Mouse (Mus musculus) right cerebral cortex, postnatal 4 days (tissue): ENCODE data around the gene Crocc.

Experiments
- DNase-seq: peaks from one replicate; pipeline ENCODE4 v3.0.0-alpha.2; 2022

Gene Crocc

DNA sequence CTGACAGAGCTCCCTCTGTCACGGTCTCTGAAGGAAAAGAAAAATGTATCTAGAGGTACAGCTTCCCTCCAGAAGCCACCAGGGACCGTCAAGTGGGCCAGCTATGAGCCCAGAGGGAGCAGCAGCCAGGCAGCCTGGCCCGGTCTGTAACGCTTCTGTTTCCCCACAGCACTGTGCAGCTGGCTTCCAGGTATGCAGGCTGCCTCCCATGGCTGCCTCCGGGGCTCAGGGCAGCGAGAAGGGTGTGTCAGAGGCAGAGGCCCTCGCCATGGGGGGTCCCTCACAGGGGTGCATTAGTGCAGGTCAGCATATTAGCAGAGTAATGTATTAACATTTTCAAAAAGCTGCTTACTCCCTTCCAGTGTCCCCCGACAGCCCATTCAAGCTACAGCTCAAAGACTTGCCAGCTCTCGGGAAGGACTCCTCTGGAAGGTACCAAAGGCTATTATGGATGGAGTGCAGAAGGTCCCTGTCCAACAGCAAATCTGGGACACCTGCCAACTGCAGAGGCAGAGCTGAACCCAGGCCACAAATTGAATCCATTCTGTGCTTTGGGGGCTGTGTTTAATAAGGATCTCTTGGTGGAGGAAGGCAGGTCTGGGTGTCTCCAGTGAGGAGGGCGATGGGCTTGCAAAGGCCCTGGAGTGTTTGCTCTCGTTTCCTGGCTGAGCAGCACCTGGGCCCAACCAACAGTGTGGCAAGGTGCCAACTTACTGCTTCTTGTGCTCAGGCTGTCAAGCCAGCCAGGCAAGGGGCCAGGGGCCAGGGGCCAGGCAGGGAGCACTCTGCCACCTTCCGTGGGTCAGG, 6.6 kb upstream of the Crocc start:
- no peak for DNase-seq

DNA sequence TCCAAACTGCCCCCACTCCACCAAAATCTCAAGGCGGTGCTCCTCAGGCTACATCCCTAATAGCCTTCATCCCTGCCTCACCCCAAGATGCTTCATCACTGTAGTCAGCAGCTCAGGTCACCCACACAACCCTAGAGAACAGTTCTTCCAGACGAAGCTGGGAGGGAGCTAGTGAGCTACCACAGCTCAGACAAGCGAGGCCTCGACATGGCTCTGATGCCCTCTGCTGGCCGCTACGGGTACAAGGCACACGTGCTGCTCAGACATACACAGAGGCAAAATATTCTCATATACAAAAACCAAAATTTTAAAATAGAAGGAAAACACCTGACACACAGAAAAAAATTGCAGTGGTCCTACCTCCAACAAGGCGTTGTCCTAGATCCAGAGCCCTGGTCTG, 4.8 kb upstream of the Crocc start:
- DNase-seq, result peak; percentile 82

DNA sequence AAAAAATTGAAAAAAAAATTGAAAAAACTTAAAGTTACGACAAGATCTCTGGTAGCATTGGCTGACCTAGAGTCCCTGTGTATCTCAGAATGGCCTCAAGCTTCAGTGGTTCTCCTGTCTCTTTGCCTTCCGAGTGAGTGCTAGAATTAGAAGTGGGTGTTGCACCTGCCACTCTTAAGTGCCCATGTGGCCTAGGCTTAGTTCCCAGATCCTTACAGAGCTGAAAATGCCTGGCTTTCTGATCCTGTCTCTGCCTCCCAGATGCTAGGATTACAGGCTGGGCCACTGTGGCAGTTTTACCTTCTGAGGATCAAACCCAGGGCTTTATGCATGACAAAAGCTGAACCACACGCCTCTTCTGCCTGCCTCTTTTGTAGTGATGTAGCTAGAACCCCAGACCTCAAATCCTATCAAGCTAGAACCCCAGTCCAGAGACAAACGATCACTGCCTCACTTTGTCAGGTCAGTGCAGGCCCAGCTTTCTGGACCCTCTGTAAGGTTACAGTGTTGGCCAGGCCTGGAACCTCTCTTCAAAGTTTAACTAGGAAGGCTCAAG, 3.8 kb upstream of the Crocc start:
- no peak for DNase-seq

DNA sequence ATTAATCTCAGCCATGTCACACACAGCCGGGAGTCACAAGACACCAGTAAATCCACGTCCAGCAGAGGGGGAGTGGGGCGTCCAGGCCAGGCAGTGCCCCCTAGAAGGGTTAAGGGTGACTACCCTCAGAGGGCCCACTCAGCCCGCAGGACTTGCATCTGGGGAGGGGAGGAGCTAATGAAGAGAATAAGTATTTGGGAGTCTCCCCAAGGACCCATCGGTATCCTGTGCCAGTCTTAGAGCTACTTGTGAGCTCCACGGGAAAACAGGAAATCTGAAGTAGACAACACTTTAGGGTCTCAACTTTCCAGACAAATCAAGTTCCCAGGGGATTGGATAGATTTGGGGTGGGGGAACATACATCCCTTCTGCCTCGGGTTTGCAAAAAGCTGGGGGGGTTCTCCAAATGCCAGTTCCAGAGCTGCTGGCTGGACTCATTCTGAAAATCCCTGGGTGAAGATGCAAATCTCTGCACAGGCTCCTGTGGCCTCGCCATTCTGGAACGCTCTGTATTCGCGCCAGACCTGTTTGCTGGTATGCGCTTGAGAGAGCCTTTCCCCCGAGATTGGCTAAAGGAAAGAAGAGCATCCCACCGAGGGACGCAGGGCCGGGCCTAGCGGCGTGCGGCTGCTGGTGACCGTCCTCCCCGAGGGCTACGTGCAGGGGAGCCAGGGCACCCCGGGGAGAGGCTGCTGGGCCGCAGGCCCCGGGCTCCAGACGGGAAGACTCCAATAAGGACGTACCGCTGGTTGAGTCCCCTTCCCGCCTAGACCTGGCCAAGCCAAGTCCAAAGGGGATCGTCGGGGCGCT, 529 bp downstream of the Crocc start:
- DNase-seq, result no peak

DNA sequence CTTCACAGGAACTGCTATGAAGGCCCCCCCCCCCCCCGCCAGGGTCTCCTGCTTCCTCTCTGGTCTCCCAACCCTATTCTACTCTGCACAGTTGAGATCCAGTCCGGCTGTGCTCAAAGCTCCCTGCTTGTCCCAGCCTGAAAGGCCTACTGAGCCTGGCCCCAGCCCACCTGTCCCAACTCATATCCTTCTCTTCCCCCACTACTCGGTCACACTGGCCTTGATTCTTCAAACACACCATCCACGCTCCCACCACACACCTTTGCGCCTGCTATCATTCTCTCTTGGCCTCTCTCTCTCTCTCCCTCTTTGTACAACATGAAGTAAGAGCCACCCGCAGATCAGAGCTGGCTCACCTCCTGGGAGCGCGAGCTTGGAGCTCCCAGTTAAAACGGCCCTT, 1.5 kb downstream of the Crocc start:
- no peak for DNase-seq

DNA sequence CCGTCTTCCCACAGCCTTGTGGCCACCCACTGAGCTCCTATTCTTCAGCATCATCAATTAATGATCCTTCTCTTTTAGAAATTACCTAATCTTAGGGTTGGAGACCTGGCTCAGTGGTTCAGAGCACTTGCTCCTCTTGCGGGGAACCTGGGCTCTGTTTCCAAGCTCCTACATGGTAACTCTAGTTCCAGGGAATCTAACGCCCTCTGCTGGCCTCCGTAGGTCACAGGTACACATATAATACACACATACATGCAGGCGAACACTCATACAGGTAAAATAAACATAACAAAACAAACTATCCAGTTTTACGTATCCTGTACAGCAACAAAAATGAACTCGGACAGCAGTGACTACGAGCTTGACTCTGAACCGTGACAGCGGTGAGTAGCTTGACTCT, 3.4 kb downstream of the Crocc start:
- no peak for DNase-seq

DNA sequence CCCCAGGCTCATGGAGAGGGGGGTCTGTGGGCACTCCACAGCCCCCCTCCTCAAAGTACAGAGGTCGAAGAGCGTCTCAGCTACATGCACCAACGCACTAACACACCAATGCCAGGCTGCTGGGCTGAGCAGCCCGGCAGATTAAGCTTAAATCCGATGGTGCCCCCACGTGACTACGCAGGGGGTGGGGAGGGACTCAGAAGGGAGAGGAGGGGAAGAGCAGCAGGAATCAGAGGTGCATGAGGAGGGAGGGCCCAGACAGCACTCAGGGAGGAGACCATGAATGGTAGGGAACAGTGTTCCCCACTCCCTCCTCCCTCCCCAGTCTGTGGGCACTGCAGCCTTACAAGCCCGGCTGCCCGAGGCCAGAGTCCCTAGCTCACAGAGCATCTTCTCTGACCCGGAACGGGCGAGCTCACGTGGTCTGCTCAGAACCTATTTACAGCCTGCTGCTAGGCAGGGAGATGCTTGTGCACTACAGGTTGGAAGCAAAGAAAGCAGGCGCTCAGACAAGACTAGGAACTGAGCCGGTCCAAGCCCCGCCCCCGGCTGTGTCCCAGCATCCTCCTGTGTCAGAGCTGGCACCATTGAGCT, 6.7 kb downstream of the Crocc start:
- peak; percentile 58 for DNase-seq

DNA sequence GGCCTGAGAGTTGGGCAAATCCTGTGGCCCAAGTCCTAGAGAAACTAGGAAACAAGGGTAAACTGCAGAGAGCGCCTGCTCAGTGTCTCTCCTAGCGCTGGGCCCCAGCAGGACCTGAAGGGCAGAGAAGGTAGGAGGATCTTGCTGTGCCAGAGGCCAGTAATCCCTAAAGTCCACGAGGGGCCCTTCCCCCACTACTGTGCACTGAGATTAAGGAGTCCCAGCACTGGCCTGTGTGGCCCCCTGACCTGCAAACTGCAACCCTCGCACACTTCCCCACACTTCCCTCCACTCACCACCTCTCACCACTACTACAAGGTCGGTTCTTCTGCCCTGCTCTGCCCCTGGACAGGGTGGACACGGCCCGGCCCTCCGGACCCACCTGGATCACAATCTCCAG, 7.2 kb downstream of the Crocc start:
- DNase-seq, result no peak

DNA sequence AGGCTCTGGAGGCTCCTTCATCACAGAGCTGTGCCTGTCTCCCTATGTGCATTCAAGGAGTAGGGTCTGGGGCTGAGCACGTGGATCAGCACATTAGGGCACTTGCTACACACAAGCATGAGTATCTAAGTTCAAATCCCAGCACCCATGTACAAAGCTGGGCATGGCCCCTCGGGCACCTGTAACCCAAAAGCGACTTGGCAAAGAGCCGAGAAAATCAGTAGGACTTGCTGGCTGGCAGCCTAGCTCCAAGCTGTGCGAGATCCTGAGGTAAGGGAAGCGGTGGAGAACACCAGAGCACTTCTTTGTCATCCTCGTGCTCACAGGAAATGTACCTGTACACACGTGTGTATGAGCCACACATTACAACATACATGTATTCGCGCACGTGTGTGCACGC, 7.9 kb downstream of the Crocc start:
- no peak for DNase-seq

DNA sequence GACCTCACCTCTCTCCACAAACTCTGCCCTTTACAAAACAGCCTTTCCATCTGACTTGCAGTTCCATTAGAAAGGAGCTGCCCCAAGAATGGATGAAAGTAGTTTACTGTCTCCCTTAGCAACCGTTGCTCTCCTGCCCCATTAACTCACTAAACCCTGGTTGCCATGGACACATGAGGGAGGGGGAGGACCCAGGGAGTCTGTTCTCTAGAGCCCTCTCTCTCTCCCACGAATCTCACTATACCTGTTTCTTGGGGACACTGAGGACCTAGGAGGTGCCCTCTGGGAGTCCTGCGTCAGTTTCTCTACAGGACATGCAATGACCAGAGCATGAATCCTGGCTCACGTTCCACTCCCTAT, 10.9 kb downstream of the Crocc start:
- peak; percentile 59 for DNase-seq

DNA sequence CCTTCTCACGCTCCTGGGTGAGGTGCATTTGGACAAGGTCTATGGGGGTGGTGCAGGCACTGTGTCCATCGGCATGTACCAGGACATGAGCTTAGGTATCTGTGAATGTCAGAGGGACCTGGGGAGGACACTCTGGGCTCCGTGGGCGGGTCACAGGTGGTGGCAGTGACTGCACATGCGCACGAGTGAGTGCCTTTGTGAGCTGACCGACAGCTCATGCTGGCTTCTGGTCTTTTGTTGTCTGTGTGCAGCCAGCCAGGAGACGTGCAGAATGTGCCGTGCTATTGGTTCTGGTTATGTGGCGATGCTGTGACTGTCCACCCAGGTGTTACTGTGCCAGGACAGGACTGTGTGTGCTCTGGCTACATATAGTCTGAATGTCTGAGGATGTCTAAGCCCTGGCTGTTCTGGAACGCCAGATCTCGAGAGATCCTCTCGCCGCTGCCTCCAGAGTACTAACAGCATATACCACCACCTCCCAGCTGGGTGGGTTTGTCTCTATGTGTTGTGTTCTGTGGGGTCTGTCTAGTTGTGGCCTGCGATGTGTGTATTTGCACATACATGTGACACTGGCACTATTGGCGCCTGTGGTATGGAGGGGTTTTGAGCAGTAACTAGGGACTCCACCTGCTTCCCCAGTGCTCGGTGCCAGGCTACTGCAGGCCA, 11.4 kb downstream of the Crocc start:
- DNase-seq, result no peak

DNA sequence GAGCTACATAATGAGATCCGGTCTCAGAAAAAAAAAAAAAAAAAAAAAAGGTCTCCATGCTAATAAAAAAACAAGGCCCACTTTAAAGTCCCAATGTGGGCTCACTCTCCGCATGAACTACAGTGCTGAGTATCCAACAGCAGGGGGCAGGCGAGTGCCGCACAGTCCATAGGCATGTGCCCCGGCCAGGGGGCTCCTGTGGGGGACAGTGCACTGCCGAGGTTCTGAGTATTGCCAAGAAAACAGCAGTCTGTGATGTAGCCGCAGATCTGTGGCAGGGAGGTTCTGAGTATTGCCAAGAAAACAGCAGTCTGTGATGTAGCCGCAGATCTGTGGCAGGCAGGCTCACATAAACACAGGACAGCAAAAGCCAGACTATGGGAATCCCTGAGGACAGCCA, 15.5 kb downstream of the Crocc start:
- DNase-seq, result peak; percentile 79

DNA sequence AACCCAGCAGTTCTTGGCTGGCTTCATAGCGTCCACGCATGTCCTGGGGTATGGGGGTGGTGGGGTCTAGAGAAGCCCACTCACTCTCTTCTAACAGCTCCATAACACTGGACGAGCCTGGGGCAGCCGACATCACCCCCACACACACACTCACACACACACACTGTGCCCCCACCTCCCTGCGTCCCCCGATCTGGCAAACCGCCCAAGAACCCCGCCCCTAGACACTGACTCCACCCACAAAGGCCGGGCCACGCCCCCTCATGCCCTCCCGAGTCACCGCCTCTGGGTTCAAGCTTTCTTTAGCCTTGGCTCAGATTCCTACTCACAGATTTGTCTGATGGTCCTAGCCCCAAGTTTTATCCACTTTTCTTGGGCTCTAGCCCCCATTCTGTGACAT, 19.2 kb downstream of the Crocc start:
- DNase-seq, result no peak

DNA sequence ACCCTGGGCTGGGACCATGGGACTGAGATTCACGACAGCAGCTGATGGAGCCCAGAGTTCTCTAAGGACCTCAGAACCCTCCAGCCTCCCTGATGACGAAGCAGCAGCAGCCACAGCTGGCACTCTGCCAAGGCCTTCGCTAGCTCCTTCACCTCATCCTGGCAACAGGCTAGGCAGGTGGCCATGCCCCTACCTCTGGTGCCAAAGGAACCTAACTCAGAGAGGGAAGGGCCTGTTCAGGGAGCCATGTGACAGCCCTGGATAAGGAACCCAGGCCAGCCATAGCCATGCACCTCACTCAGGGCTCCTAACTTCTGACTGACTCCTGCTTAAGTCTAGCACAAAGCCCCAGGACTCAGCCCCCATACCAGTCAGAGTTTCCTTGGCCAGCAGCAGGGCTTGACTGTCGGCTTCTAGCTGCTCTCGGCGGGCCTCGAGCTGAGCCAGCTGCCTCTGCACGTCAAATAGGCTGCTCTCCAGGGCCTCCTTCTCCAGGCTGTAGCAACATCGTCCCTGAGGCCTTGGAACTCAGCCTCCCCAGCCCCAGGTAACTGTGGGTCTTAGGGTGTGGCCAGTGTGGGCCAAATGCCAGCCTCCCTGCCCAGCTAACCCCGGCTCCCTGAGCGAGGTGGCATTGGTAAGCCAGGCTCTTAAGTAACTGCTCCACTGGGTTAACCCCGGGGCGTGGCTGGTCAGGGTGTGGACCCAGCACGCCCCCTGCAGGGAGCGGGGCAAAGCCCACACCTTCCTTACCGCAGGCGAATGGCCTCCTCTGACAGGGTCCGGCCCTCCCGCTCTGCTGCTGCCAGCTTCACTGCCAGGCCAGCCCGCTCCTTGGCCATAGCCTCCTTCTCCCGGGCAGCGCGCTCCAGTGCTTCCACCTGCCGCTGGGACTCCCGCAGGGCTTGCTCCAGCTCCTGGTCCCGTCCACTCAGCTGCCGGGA, 26.5 kb downstream of the Crocc start:
- DNase-seq, result no peak

DNA sequence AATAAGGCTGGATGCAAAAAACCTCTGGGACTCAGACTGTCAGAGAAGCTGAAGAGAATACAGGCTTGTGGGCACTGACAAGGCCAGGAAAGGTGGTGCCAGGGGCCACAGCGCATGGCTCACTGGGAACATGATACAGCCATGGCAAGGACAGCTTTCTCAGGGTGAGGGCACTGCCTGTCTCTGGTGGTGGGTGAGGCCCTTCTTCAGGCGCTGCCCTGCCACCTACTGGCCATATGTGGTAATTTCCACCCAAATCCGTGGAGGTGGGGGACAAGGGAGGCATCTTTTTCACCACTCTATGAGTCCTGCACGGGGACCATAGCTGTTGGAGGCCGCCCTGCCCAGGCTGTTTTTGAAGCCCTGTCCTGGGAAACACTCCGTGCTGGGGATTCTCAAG, 28.6 kb downstream of the Crocc start:
- peak; percentile 79 for DNase-seq

DNA sequence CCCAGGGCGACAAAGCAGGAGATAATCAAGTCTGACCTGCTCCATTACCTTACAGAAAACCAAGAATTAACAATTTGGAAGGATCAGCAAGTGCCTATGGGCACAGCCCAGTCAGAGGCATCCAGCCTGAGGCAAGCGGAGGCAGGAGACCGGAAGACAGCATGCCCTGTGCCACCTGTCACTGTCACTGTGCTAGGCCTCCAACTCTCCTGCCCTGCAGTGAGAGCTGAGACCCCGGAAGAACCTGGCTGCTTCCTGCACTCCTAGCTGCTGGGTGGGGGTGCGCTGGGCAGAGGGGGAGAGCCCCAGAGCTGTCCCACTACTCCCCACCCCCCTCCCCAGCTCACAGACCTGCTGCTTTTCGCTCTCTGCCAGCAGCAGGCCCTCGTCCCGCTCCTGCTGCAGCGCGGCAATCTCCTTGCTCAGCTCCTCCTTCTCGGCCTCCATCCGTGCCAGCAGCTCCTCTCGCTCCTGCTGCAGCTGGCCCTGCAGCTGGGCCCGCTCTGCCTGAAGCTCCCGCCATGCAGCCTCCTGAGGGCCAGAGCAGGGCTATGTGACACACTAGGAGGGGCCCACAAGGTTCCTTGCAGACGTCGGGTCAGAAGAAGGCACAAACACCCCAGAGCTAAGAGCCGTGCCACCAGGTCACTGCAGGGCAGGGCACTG, 29.7 kb downstream of the Crocc start:
- DNase-seq, result no peak

DNA sequence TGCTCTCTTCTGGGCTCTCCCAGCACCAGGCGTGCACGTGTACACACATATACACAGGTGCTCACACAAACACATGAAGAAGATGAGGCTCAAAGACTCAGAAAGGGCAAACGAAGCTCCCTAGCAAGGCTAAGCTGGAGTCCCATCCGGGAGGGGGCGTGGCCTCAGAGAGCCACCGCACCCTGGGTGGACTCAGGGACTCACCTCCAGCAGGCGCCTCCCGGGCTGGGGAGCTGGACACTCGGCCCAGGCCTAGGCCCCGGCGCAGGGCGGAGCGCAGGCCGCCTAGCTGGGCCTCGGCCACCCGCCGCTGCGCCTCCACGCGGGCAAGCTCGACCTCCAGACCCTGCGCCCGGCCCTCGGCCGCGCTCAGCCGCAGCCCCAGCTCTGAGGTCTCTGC, 35.4 kb downstream of the Crocc start:
- DNase-seq, result no peak

DNA sequence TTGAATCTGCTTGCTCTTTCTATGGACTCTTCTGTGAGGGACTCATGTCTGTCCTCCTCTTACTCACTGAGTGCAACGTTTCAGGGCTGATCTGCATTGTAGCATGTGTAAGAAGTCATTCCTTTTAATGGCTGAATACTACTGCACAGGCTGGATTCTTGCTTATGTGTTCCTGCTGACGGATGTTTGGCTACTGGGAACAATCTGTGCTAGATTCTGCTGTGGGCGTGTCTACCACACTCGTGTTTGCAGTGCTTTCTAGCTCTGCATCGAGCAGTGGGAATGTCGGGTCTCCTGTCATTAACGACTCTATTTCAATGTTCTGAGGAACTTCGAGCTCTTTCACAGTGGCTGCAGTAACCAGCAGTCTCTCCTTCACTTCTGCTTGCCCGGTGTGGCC, 36.3 kb downstream of the Crocc start:
- no peak for DNase-seq

DNA sequence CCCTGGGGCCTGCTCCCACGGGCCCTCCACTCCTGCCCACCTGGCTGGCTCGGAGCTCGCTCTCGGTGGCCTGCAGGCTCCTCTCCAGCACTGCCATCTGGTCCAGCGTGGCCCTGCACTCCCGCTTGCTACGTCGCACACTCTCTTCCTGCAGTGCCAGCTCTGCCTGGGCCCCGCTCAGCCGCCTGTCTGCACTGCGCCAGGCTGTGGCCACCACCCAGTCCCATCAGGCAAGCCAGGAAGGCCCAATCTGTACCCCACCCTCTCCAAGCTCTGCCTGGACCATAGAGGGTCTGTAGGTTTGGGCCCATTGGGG, 38.8 kb downstream of the Crocc start:
- no peak for DNase-seq

DNA sequence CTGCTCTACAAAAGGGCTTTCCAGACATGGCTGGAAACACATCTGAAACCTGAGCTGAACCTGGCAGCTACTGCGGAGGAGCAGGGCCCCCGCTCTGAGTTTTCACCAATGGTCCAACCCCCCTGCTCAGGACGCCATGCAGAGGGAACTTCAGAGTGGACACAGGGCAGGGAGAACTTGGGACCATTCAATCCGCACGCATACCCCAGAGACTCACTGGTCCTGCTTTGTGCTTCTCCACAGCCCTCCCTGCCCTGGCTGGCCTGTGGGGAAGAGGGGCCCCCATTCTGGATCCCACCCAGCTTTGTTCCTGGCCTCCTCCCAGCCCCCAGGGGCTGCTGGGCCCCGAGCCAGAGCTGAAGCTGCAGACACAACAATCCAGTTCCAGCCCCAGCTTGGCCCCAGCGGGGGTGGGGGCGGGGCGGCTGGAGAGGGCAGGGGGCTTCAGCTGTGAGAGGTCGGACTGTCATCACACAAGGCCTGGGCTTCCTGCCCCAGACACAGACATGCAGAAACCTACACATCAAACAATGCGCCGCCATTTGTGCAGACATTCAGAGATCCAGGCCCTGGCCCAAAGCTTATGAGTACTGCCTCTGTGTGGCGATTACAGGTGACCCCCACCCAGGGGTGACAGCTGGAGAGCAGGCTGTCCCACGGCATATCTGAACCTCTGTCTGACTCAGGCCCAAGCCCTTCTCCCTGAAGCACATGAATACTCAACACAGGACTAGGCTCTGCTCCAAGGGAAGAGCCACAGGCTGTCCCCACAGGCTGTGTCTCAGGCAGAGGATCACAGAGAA, 39.3 kb downstream of the Crocc start:
- peak; percentile 73 for DNase-seq

DNA sequence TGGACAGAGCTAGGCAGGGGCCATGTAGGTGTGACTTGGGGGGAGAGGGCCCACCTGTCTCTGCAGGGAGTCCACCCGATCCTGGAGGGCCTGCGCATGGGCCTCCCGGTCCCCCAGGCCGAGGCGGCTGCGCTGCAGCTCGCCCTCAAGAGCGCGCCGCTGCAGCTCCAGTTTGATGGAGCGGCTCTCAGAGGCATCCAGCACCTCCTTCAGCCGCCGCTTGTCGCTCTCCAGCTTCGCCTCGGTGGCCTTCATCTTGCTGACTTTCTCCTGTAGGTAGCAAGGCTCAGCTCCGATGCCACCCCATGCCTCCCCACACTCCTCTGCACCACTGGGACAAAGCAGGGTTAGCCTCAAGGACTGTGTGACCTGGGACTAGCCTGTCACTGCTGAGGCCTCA, 40.1 kb downstream of the Crocc start:
- no peak for DNase-seq
